Comparison of ENCODE assay signal across 8 mouse cellular contexts in genomic region chr10:80152071-80152872, GRCm38 (mm10). TPM values are rescaled to one million over a fixed set of nuclear protein-coding genes. Genes with fewer than 3 reads are reported as not detected.
A peak's percentile ranks its signal among the peaks of the same experiment; 100 is the strongest.
DNase-seq lines count a peak whose midpoint lies in the region; ATAC-seq and TF ChIP-seq lines count a peak whose summit lies in the region.

No protein-coding gene starts in this region.

- 3% methylated on average over 13 of the region's 15 CpGs for WGBS in embryonic facial prominence, embryonic 14.5 days
- WGBS in hindbrain, embryonic 14.5 days, result 4% methylated on average over 15 of the region's 15 CpGs
- WGBS in liver, embryonic 12.5 days (ENCODE audit: insufficient replicate concordance), result 35% methylated on average over 15 of the region's 15 CpGs
- 4% methylated on average over 15 of the region's 15 CpGs for WGBS in neural tube, embryonic 14.5 days

- ATAC-seq in embryonic facial prominence, embryonic 14.5 days (ENCODE audit: low read depth), result no peak
- no peak for ATAC-seq in hindbrain, embryonic 14.5 days (ENCODE audit: low FRiP score)
- no peak for ATAC-seq in liver, embryonic 12.5 days
- no peak for ATAC-seq in neural tube, embryonic 14.5 days (ENCODE audit: low read depth)

- peak overlapping the region; percentile 98 for H3K27ac ChIP-seq in embryonic facial prominence, embryonic 14.5 days (replicated peaks; ENCODE audit: low read depth, low read length)
- peak overlapping the region; percentile 99 for H3K27ac ChIP-seq in hindbrain, embryonic 14.5 days
- H3K27ac ChIP-seq in liver, embryonic 12.5 days, result peak overlapping the region; percentile 98
- peak overlapping the region; percentile 100 for H3K27ac ChIP-seq in neural tube, embryonic 14.5 days (ENCODE audit: low read depth, low read length)

- H3K9ac ChIP-seq in embryonic facial prominence, embryonic 14.5 days (ENCODE audit: low read depth, low read length), result peak overlapping the region; percentile 98
- H3K9ac ChIP-seq in hindbrain, embryonic 14.5 days, result peak overlapping the region; percentile 100
- peak overlapping the region; percentile 91 for H3K9ac ChIP-seq in liver, embryonic 12.5 days
- H3K9ac ChIP-seq in neural tube, embryonic 14.5 days (replicated peaks; ENCODE audit: low read depth, low read length), result peak overlapping the region; percentile 100

- no peaks in the 10 kb centered on the region for H3K9me3 ChIP-seq in E14TG2a.4 (ENCODE audit: low read length)
- no peaks in the 10 kb centered on the region for H3K9me3 ChIP-seq in embryonic facial prominence, embryonic 14.5 days (ENCODE audit: control insufficient read depth, low read length)
- no peaks in the 10 kb centered on the region for H3K9me3 ChIP-seq in hindbrain, embryonic 14.5 days (ENCODE audit: control insufficient read depth, low read length)
- H3K9me3 ChIP-seq in liver, embryonic 12.5 days (replicated peaks), result no peaks in the 10 kb centered on the region
- no peaks in the 10 kb centered on the region for H3K9me3 ChIP-seq in neural tube, embryonic 14.5 days (ENCODE audit: control insufficient read depth, low read length)

- peaks cover 68% of the 10 kb centered on the region for H3K36me3 ChIP-seq in E14TG2a.4 (ENCODE audit: insufficient read depth, low read length)
- peaks cover 71% of the 10 kb centered on the region for H3K36me3 ChIP-seq in embryonic facial prominence, embryonic 14.5 days (ENCODE audit: control insufficient read depth, insufficient read depth, low read length)
- H3K36me3 ChIP-seq in hindbrain, embryonic 14.5 days (replicated peaks; ENCODE audit: control insufficient read depth, insufficient read depth), result peaks cover 65% of the 10 kb centered on the region
- H3K36me3 ChIP-seq in liver, embryonic 12.5 days, result peaks cover 76% of the 10 kb centered on the region
- peaks cover 57% of the 10 kb centered on the region for H3K36me3 ChIP-seq in neural tube, embryonic 14.5 days (ENCODE audit: control insufficient read depth, insufficient read depth, low read length)

- peak; percentile 51 to 54 for DNase-seq in cerebellum, postnatal 10 days
- no peak for DNase-seq in cerebellum, postnatal 36 days
- DNase-seq in embryonic facial prominence, embryonic 14.5 days (ENCODE audit: low spot score), result peak; percentile 79
- DNase-seq in hindbrain, embryonic 14.5 days (ENCODE audit: low spot score), result no peak
- DNase-seq in right cerebral cortex, postnatal 14 days, result no peak

- no peak for TF ChIP-seq CTCF in E14TG2a.4 (conservative IDR thresholded peaks at IDR 0.05; ENCODE audit: low read length)

- no peaks in the 10 kb centered on the region for H3K27me3 ChIP-seq in E14TG2a.4 (ENCODE audit: insufficient read depth, low read length)
- no peaks in the 10 kb centered on the region for H3K27me3 ChIP-seq in embryonic facial prominence, embryonic 14.5 days (replicated peaks; ENCODE audit: control insufficient read depth, insufficient read depth, low read length)
- H3K27me3 ChIP-seq in hindbrain, embryonic 14.5 days (ENCODE audit: control insufficient read depth, insufficient read depth, low read length), result no peaks in the 10 kb centered on the region
- no peaks in the 10 kb centered on the region for H3K27me3 ChIP-seq in liver, embryonic 12.5 days (replicated peaks)
- no peaks in the 10 kb centered on the region for H3K27me3 ChIP-seq in neural tube, embryonic 14.5 days (ENCODE audit: control insufficient read depth, insufficient read depth, low read length)

- H3K4me2 ChIP-seq in embryonic facial prominence, embryonic 14.5 days (ENCODE audit: low read depth, low read length), result peak overlapping the region; percentile 93
- peak overlapping the region; percentile 100 for H3K4me2 ChIP-seq in hindbrain, embryonic 14.5 days (replicated peaks)
- peak overlapping the region; percentile 98 for H3K4me2 ChIP-seq in liver, embryonic 12.5 days
- peak overlapping the region; percentile 98 for H3K4me2 ChIP-seq in neural tube, embryonic 14.5 days (ENCODE audit: low read depth, low read length)

- H3K4me3 ChIP-seq in E14TG2a.4 (replicated peaks; ENCODE audit: low read length), result peak overlapping the region; percentile 90
- peak overlapping the region; percentile 85 for H3K4me3 ChIP-seq in embryonic facial prominence, embryonic 14.5 days (ENCODE audit: low read depth, low read length)
- H3K4me3 ChIP-seq in hindbrain, embryonic 14.5 days (replicated peaks; ENCODE audit: low read length), result peak overlapping the region; percentile 100
- peak overlapping the region; percentile 85 for H3K4me3 ChIP-seq in liver, embryonic 12.5 days
- peak overlapping the region; percentile 99 for H3K4me3 ChIP-seq in neural tube, embryonic 14.5 days (ENCODE audit: low read depth, low read length)

- peaks cover 71% of the 10 kb centered on the region for H3K4me1 ChIP-seq in E14TG2a.4 (replicated peaks; ENCODE audit: low read depth, low read length)
- peaks cover 23% of the 10 kb centered on the region for H3K4me1 ChIP-seq in embryonic facial prominence, embryonic 14.5 days (ENCODE audit: control insufficient read depth, insufficient read depth, low read length)
- peaks cover 25% of the 10 kb centered on the region for H3K4me1 ChIP-seq in hindbrain, embryonic 14.5 days (replicated peaks; ENCODE audit: control insufficient read depth, insufficient read depth, low read length)
- peaks cover 87% of the 10 kb centered on the region for H3K4me1 ChIP-seq in liver, embryonic 12.5 days
- H3K4me1 ChIP-seq in neural tube, embryonic 14.5 days (ENCODE audit: control insufficient read depth, insufficient read depth, low read length), result peaks cover 40% of the 10 kb centered on the region

RNA-seq across cellular contexts. Expression of gene Midn, which starts 4.2 kb away (rescaled TPM):
- polyA plus RNA-seq in embryonic facial prominence, embryonic 14.5 days (2014; fragmentation: Nextera tagmentation; extraction: Ambion mirVana), result 34.2 and 37.0 TPM in 2 replicates
- polyA plus RNA-seq in hindbrain, embryonic 14.5 days (2014; fragmentation: Nextera tagmentation; extraction: Ambion mirVana), result 44.1 and 54.4 TPM in 2 replicates
- 5.7 and 6.3 TPM in 2 replicates for polyA plus RNA-seq in liver, embryonic 12.5 days (2016; fragmentation: Nextera tagmentation; extraction: Ambion mirVana)
- polyA plus RNA-seq in neural tube, embryonic 14.5 days (2014; fragmentation: Nextera tagmentation; extraction: Ambion mirVana), result 38.8 and 39.8 TPM in 2 replicates

RNA-seq across cellular contexts. Expression of gene Cbarp, which starts 11.6 kb away (rescaled TPM):
- polyA plus RNA-seq in embryonic facial prominence, embryonic 14.5 days (2014; fragmentation: Nextera tagmentation; extraction: Ambion mirVana), result 7.3 and 9.0 TPM in 2 replicates
- 93.4 and 96.4 TPM in 2 replicates for polyA plus RNA-seq in hindbrain, embryonic 14.5 days (2014; fragmentation: Nextera tagmentation; extraction: Ambion mirVana)
- 0.94 and 0.96 TPM in 2 replicates for polyA plus RNA-seq in liver, embryonic 12.5 days (2016; fragmentation: Nextera tagmentation; extraction: Ambion mirVana)
- polyA plus RNA-seq in neural tube, embryonic 14.5 days (2014; fragmentation: Nextera tagmentation; extraction: Ambion mirVana), result 82.2 and 101 TPM in 2 replicates

RNA-seq across cellular contexts. Expression of gene Cirbp, which starts 13.5 kb away (rescaled TPM):
- polyA plus RNA-seq in embryonic facial prominence, embryonic 14.5 days (2014; fragmentation: Nextera tagmentation; extraction: Ambion mirVana), result 59.7 and 88.3 TPM in 2 replicates
- polyA plus RNA-seq in hindbrain, embryonic 14.5 days (2014; fragmentation: Nextera tagmentation; extraction: Ambion mirVana), result 203 and 252 TPM in 2 replicates
- 22.1 and 27.3 TPM in 2 replicates for polyA plus RNA-seq in liver, embryonic 12.5 days (2016; fragmentation: Nextera tagmentation; extraction: Ambion mirVana)
- polyA plus RNA-seq in neural tube, embryonic 14.5 days (2014; fragmentation: Nextera tagmentation; extraction: Ambion mirVana), result 249 and 286 TPM in 2 replicates

RNA-seq across cellular contexts. Expression of gene Atp5d, which starts 13.8 kb away (rescaled TPM):
- 474 and 475 TPM in 2 replicates for polyA plus RNA-seq in embryonic facial prominence, embryonic 14.5 days (2014; fragmentation: Nextera tagmentation; extraction: Ambion mirVana)
- polyA plus RNA-seq in hindbrain, embryonic 14.5 days (2014; fragmentation: Nextera tagmentation; extraction: Ambion mirVana), result 469 and 505 TPM in 2 replicates
- polyA plus RNA-seq in liver, embryonic 12.5 days (2016; fragmentation: Nextera tagmentation; extraction: Ambion mirVana), result 393 and 419 TPM in 2 replicates
- 472 and 519 TPM in 2 replicates for polyA plus RNA-seq in neural tube, embryonic 14.5 days (2014; fragmentation: Nextera tagmentation; extraction: Ambion mirVana)

RNA-seq across cellular contexts. Expression of gene 1600002K03Rik, which starts 20.5 kb away (rescaled TPM):
- polyA plus RNA-seq in embryonic facial prominence, embryonic 14.5 days (2014; fragmentation: Nextera tagmentation; extraction: Ambion mirVana), result 11.0 and 13.1 TPM in 2 replicates
- 7.0 and 7.7 TPM in 2 replicates for polyA plus RNA-seq in hindbrain, embryonic 14.5 days (2014; fragmentation: Nextera tagmentation; extraction: Ambion mirVana)
- 14.0 and 16.4 TPM in 2 replicates for polyA plus RNA-seq in liver, embryonic 12.5 days (2016; fragmentation: Nextera tagmentation; extraction: Ambion mirVana)
- polyA plus RNA-seq in neural tube, embryonic 14.5 days (2014; fragmentation: Nextera tagmentation; extraction: Ambion mirVana), result 6.4 and 7.8 TPM in 2 replicates

Comparison
In these comparisons a context has a peak if more than half of its experiments do, and no peak if none do; other contexts are left out.
1. DNase-seq: peak in cerebellum, postnatal 10 days (2 of 2) and embryonic facial prominence, embryonic 14.5 days (single experiment); none in cerebellum, postnatal 36 days (0 of 2), hindbrain, embryonic 14.5 days (single experiment) and right cerebral cortex, postnatal 14 days (single experiment).
2. Peak in every context shown above with its lines, with median percentiles within 50 percentile points of each other: H3K4me3 ChIP-seq, H3K27ac ChIP-seq, H3K4me2 ChIP-seq and H3K9ac ChIP-seq.